Mouse (Mus musculus) embryonic facial prominence, embryonic 15.5 days (tissue): ENCODE measurements at regions not wholly inside any gene's neighbourhood (a gene's known extent, or its start where the extent isn't known, plus 50 kb on each side); places are given as distances from the start of the nearest gene placed in this dataset.

Experiments used
- ATAC-seq: fragments of 200-750 bp; cut with Nextera tagmentation; 2 replicates; pipeline ENCODE4 v1.8.0; 2017; ENCODE audit warnings: low read depth, moderate TSS enrichment; ENCODE audit not compliant: insufficient number of reproducible peaks, low FRiP score, low TSS enrichment
- H3K27ac ChIP-seq: fragments of 300-500 bp; sonication (generic); replicated peaks from 2 replicates; pipeline ENCODE4 v1.5.1; 2015; ENCODE audit warnings: mild to moderate bottlenecking, inconsistent platforms
- H3K27me3 ChIP-seq: fragments of 300-500 bp; sonication (generic); 2 replicates; pipeline ENCODE4 v1.6.1; 2015; ENCODE audit warnings: inconsistent platforms
- H3K36me3 ChIP-seq: fragments of 300-500 bp; sonication (generic); 2 replicates; pipeline ENCODE4 v1.6.1; 2015; ENCODE audit warnings: mild to moderate bottlenecking, inconsistent platforms
- H3K4me1 ChIP-seq: fragments of 300-500 bp; sonication (generic); 2 replicates; pipeline ENCODE4 v1.6.1; 2015; ENCODE audit warnings: inconsistent platforms
- H3K4me2 ChIP-seq: fragments of 300-500 bp; sonication (generic); replicated peaks from 2 replicates; pipeline ENCODE4 v1.6.1; 2015; ENCODE audit warnings: mild to moderate bottlenecking, inconsistent platforms
- H3K4me3 ChIP-seq: fragments of 300-500 bp; sonication (generic); replicated peaks from 2 replicates; pipeline ENCODE4 v1.5.1; 2015; ENCODE audit warnings: mild to moderate bottlenecking, inconsistent platforms
- H3K9ac ChIP-seq: fragments of 300-500 bp; sonication (generic); 2 replicates; pipeline ENCODE4 v1.6.1; 2015; ENCODE audit warnings: inconsistent platforms
- H3K9me3 ChIP-seq: fragments of 300-500 bp; sonication (generic); replicated peaks from 2 replicates; pipeline ENCODE4 v1.6.1; 2016; ENCODE audit warnings: inconsistent platforms
- WGBS: fragments of 180-500 bp; shearing (Covaris S2); methylation state at CpG from one replicate; pipeline ENCODE4 v1.1.7; 2015; 5-methylcytosine and 5-hydroxymethylcytosine counted together

DNA sequence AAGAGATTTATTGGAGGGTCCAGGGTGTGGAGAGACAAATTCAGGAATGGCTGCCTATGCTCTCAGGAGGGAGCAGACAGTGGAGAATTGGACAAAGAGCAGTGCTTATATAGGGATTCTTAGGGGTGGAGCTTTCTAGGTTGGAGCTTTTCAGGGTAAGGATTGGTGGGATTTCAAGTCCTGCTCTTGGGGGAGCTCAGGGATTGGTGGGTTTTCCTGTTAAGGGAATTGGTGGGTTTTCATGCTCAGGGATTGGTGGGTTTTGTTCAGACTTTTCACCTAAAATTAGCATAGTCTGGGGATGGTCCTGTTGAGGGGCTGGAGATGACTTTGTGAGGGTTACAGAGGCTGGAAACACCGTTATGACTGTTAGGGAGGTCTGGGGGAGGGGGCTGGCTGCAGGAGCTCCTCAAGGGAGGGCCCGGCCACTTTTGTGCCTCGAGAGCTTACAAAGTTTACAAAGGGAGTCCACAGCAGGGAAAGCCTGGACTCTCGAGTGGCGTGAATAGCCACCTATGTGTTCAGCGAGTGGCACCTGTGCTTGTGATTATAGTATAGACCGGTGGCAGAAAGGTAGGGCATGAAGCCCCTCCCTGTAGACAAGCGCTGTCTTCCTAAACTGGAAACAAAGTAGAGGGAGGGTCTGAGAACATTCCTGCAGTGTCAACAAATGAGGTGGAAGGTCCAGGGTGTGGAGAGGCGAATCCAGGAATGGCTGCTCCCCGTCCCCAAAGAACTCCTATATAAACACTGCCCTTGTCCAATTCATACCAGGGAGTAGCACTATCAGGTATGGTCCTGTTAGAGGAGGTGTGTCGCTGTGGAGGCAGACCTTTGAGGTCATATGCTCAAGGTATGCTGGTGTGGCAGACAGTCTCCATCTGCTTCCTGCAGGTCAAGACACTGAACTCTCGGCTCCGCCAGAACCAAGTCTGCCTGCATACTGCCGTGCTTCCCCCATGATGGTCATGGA, 278.1 kb upstream of the Zfp64 start:
- WGBS: 83% methylated on average over 14 of the region's 14 CpGs
- H3K9me3 ChIP-seq: no peaks in the 10 kb centered on the region
- no peaks in the 10 kb centered on the region for H3K27me3 ChIP-seq
- H3K4me3 ChIP-seq: no peak overlapping the region
- no peaks in the 10 kb centered on the region for H3K4me1 ChIP-seq
- H3K27ac ChIP-seq: no peak overlapping the region
- no peaks in the 10 kb centered on the region for H3K36me3 ChIP-seq
- ATAC-seq: no peak
- no peak overlapping the region for H3K4me2 ChIP-seq
- H3K9ac ChIP-seq: no peak overlapping the region

DNA sequence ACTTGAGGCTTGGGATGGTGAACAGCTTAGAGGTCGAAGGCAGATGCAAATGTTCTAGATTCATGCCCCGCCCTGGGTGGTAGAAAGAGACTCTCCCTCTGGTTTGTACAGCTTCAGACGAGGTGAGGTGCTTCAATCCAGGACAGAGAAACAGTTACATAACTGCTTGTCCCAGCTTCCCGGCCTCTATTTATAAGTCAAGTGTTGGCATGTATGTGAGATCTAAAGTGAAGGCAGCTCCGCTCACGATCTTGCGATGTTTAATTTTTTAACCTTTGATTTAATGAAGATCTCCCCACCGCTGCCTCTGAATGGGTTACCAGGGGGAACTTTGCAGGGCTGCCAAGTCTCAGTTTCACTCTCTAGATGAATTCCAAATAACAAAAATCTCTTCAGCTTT, 266.9 kb upstream of the Zfp64 start:
- Histone ChIP-seq H3K4me2 (no peak overlapping the region), H3K9ac (no peak overlapping the region), H3K4me1 (no peaks in the 10 kb centered on the region), H3K27me3 (no peaks in the 10 kb centered on the region), H3K9me3 (no peaks in the 10 kb centered on the region), H3K36me3 (no peaks in the 10 kb centered on the region), H3K27ac (no peak overlapping the region), H3K4me3 (no peak overlapping the region)
- 77% methylated on average over 8 of the region's 8 CpGs for WGBS
- no peak for ATAC-seq

DNA sequence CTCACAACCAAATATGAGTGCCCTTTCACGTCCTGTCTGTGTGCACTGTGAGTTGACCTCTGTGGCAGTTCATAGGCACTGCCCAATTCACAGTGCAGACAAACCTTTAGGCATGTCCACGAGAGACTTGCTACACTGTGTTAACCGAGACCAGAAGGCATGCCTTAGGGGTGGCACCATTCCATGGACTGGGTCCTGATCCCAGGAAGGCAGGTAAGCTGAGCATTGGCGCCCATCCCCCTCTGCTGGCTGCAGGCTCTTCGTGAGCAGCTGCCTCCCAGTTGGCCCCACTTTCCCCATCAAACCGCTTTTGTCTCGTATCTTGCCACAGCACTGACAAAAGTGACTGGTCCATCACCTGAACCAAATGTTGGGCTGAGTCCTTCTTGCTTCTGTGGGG, 265.8 kb upstream of the Zfp64 start:
- Histone ChIP-seq H3K27ac (no peak overlapping the region), H3K4me1 (no peaks in the 10 kb centered on the region), H3K4me3 (no peak overlapping the region), H3K27me3 (no peaks in the 10 kb centered on the region), H3K36me3 (no peaks in the 10 kb centered on the region), H3K9me3 (no peaks in the 10 kb centered on the region), H3K9ac (no peak overlapping the region), H3K4me2 (no peak overlapping the region)
- 58% methylated on average over 7 of the region's 7 CpGs for WGBS
- no peak for ATAC-seq

DNA sequence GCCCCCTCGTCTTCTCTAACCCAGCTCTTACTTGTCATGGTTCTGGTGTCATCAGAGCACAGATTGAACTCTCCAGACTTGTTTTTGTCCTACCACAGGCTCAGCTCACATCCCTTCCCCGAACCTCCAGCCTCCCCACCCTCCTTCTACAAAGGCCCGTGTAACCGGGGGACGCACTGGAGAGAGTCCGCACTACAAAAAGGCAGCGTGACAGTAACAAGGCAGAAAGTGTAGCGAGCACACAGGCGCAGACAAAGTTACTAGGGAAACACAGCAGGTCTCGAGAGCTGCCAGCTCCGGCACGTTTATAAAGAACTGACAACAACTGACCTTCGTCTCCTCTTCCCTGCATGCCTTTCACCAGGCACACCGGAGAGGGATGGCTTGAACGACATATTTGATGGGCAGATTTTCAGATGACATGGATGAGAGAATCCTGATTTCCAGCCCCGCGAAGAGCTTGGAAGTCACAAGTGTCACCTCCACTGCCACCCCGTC, 260.2 kb upstream of the Zfp64 start:
- H3K4me2 ChIP-seq: no peak overlapping the region
- ATAC-seq: no peak
- H3K27ac ChIP-seq: no peak overlapping the region
- no peak overlapping the region for H3K4me3 ChIP-seq
- no peaks in the 10 kb centered on the region for H3K27me3 ChIP-seq
- no peak overlapping the region for H3K9ac ChIP-seq
- H3K4me1 ChIP-seq: peaks cover 9% of the 10 kb centered on the region; the same call in 1 of the 2 replicates
- 84% methylated on average over 18 of the region's 18 CpGs for WGBS
- H3K9me3 ChIP-seq: no peaks in the 10 kb centered on the region
- no peaks in the 10 kb centered on the region for H3K36me3 ChIP-seq

DNA sequence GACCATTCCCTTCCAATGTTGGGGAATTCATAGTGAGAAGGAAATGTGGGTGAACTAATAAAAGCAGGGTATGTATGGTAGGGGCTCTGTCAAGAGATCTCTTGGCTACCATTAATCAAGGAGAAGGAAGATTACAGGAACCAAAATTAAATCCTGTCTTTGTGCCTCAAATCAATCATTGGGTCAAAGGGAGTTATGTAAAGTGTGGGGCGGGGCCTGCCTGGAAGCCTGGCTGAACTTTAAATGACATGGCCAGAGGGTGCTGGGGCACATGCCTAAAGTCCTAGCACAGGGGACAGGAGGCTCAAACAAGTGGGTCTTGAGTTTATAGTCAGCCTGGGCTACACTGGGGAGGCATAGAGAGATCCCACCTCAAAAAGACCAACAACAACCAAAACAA, 259.0 kb upstream of the Zfp64 start:
- no peaks in the 10 kb centered on the region for H3K36me3 ChIP-seq
- H3K9ac ChIP-seq: no peak overlapping the region
- H3K27me3 ChIP-seq: no peaks in the 10 kb centered on the region
- WGBS: 56% methylated on average over 1 of the region's 1 CpGs
- no peak overlapping the region for H3K4me2 ChIP-seq
- no peak for ATAC-seq
- H3K27ac ChIP-seq: no peak overlapping the region
- peaks cover 9% of the 10 kb centered on the region; the same call in 1 of the 2 replicates for H3K4me1 ChIP-seq
- no peak overlapping the region for H3K4me3 ChIP-seq
- H3K9me3 ChIP-seq: no peaks in the 10 kb centered on the region

DNA sequence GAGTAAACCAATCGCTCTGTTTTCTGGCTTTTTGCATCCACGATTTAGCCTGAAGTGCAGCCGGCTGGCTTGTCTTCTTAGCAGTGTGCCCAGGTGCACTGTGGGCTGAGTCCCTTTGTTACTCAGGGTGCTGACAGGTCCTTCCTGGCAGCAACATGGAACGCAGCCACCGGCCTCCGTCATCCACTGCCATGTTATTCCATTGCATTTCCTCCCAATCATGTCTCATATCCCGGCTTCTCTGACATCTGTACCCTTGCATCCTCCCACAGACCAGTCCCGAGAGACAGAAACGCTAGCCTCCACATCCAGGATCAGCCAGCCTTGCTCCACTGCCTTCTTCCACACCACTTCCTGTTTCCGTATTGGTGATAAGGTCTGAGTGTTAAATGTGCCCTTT, 257.9 kb upstream of the Zfp64 start:
- WGBS: 18% methylated on average over 10 of the region's 10 CpGs
- H3K36me3 ChIP-seq: no peaks in the 10 kb centered on the region
- no peaks in the 10 kb centered on the region for H3K27me3 ChIP-seq
- no peak overlapping the region for H3K9ac ChIP-seq
- H3K4me2 ChIP-seq: no peak overlapping the region
- H3K27ac ChIP-seq: peak overlapping the region; percentile 51; the same call in 1 of the 2 replicates
- no peak overlapping the region for H3K4me3 ChIP-seq
- H3K4me1 ChIP-seq: peaks cover 9% of the 10 kb centered on the region; the same call in 1 of the 2 replicates
- 0 out of 2 replicates have a peak, but pooled peaks cover 3% of the 10 kb centered on the region for H3K9me3 ChIP-seq
- no peak for ATAC-seq

DNA sequence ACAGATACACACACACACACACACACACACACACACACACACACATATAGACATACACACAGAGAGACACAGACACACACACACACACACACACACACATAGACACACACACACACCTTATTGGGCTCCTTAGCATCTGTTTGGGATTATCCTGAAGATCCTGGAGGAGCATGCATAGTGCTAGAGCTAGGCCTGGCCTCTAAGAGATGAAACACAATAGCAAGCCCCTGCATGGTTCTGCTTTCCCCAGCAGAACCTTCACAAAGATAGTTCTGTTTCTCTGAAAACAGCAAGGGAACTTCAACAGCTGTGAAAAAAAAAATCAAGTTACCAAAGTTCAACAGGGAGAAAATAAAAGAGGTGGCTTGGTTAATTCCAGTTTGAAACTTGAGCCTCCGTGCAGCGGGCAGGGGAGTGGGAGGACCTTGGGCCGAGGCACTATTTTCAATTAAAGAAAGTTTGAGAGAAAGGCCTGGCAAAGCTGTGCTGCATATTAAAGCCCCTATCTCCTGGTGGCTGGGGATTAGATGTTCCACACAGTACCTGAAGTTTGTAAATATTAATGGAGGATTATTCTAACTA, 257.4 kb upstream of the Zfp64 start:
- Histone ChIP-seq H3K4me3 (no peak overlapping the region), H3K4me2 (no peak overlapping the region), H3K4me1 (peaks cover 9% of the 10 kb centered on the region; the same call in 1 of the 2 replicates), H3K9ac (no peak overlapping the region), H3K9me3 (0 out of 2 replicates have a peak, but pooled peaks cover 3% of the 10 kb centered on the region), H3K36me3 (no peaks in the 10 kb centered on the region), H3K27ac (peak overlapping the region; percentile 51; the same call in 1 of the 2 replicates), H3K27me3 (no peaks in the 10 kb centered on the region)
- no peak for ATAC-seq
- WGBS: 10% methylated on average over 3 of the region's 3 CpGs

DNA sequence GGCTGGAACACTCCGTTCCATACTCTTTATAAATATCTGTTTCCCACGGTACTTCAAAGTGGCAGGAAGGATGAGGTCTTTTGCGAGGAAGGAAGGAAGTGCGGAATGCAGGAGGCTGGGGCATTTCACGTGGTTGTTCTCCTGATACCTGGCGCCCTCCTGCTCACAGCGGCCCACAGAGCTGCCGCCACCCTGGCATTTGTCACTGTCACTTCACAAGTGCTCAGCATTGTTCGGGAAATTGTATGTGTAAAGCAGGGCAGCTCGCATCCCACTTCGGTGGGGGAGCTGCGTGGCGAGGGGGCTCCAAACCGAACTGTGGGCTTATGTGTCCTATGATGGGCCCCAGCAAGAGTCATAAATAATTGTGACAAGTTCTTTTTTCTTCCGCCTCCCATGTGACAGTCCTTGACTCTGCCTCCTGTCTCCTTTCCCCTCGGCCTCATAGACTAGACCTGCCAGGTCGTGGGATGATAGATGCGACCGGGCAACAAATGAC, 248.9 kb upstream of the Zfp64 start:
- H3K36me3 ChIP-seq: no peaks in the 10 kb centered on the region
- WGBS: 71% methylated on average over 19 of the region's 19 CpGs
- no peak overlapping the region for H3K4me2 ChIP-seq

DNA sequence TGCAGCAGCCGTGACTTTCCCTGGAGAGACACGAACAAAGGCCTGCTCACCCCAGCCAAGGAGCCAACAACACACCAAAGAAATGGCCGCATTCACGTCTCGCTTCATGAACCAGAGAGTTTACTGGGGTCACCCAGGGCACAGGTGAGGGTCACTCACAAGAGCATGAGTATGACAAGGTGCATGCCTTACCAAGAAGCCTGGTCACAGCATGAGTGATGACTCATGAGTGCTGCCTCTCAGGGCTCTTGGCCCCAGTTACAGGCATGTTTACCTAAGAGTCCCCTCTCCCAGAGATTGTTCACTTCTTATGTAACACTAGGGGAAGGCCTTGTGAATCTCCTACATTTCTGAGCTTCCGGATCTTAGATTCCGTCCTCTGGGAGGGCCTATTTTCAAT, 236.6 kb upstream of the Zfp64 start:
- H3K4me1 ChIP-seq: no peaks in the 10 kb centered on the region

More for the DNA sequence above, 248.9 kb upstream of the Zfp64 start:
- Histone ChIP-seq H3K9me3 (0 out of 2 replicates have a peak, but pooled peaks cover 3% of the 10 kb centered on the region), H3K4me1 (no peaks in the 10 kb centered on the region), H3K27ac (no peak overlapping the region), H3K9ac (no peak overlapping the region), H3K4me3 (no peak overlapping the region), H3K27me3 (no peaks in the 10 kb centered on the region)
- ATAC-seq: no peak

DNA sequence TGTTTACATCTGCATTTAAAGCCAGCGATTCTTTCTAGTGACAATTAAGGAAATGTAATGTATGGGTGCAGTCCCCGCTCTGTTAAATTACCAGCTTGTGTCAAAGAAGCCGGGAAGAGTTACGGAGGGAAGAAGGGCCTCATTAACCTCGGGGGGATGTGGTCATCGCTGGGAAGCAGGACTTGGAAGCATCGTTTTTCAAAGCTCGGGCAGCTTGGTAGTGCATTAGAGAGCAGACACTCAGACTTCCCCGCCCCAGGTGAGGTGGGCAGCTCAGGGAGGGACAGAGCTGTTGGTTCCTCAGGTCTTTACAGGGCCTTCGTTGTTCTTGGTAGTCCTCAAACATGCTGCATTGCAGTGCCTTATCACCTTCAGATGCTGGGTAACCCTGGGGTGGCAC, 236.1 kb upstream of the Zfp64 start:
- Histone ChIP-seq H3K4me1 (no peaks in the 10 kb centered on the region), H3K36me3 (no peaks in the 10 kb centered on the region), H3K4me2 (no peak overlapping the region), H3K9ac (no peak overlapping the region), H3K4me3 (no peak overlapping the region), H3K27ac (no peak overlapping the region), H3K9me3 (no peaks in the 10 kb centered on the region), H3K27me3 (no peaks in the 10 kb centered on the region)
- no peak for ATAC-seq
- WGBS: 39% methylated on average over 10 of the region's 10 CpGs

More for the DNA sequence above, 236.6 kb upstream of the Zfp64 start:
- Histone ChIP-seq H3K36me3 (no peaks in the 10 kb centered on the region), H3K9ac (no peak overlapping the region), H3K4me2 (no peak overlapping the region), H3K27me3 (no peaks in the 10 kb centered on the region), H3K27ac (no peak overlapping the region), H3K9me3 (no peaks in the 10 kb centered on the region), H3K4me3 (no peak overlapping the region)
- 83% methylated on average over 7 of the region's 7 CpGs for WGBS
- ATAC-seq: no peak

DNA sequence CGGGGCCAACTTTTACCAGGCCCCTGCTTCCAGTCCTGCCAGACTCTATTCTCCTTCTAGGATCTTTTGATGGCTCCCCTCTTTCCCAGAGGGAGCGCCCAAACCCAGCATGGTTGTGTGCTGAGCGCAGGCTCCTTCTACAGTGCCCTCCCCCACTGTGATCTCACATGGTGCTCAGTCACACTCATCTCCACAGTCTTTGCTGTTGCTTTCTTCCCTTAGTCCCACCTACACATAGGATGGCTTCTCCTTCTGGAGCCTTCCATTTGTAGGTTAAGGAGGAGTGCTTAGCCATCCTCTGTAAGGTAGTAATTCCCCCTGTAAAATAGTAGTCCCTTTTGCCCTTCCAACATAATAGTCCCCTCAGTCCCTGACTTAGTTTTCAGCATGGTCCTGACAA, 222.2 kb upstream of the Zfp64 start:
- no peak overlapping the region for H3K4me3 ChIP-seq
- H3K4me1 ChIP-seq: no peaks in the 10 kb centered on the region
- WGBS: 78% methylated on average over 3 of the region's 3 CpGs
- no peak for ATAC-seq
- H3K27me3 ChIP-seq: no peaks in the 10 kb centered on the region
- H3K36me3 ChIP-seq: no peaks in the 10 kb centered on the region
- H3K9ac ChIP-seq: no peak overlapping the region
- H3K27ac ChIP-seq: no peak overlapping the region
- H3K9me3 ChIP-seq: no peaks in the 10 kb centered on the region
- no peak overlapping the region for H3K4me2 ChIP-seq
